Mouse (Mus musculus): ENCODE results near the gene Chchd3. TPM values are rescaled to one million over a fixed set of nuclear protein-coding genes. Genes with fewer than 3 reads are reported as not detected.

Gene Chchd3
- polyA plus RNA-seq, 1 experiment, result 34.0 TPM

- Histone ChIP-seq H3K4me3 (replicated peaks; ENCODE audit: extremely low read depth, low read depth, low read length) (no peak overlapping the region), H3K4me1 (ENCODE audit: control insufficient read depth, insufficient read depth, low read length) (no peaks in the 10 kb centered on the region)
- TF ChIP-seq CTCF (IDR thresholded peaks at IDR 0.05; ENCODE audit: insufficient read depth, low read length) (no peak), POLR2A (IDR thresholded peaks at IDR 0.05; ENCODE audit: borderline replicate concordance, extremely low read depth, low read depth, low read length) (no peak)
- 90% methylated on average over 6 of the region's 6 CpGs for WGBS
- DNase-seq, result no peak
Observed at GRCm38 (mm10) chr6:33028296-33028695, 31.8 kb downstream of the Chchd3 start.

- TF ChIP-seq POLR2A (IDR thresholded peaks at IDR 0.05; ENCODE audit: borderline replicate concordance, extremely low read depth, low read depth, low read length), result no peak
- TF ChIP-seq CTCF (IDR thresholded peaks at IDR 0.05; ENCODE audit: insufficient read depth, low read length), result no peak
- Histone ChIP-seq H3K4me3 (replicated peaks; ENCODE audit: extremely low read depth, low read depth, low read length) (no peak overlapping the region), H3K4me1 (ENCODE audit: control insufficient read depth, insufficient read depth, low read length) (no peaks in the 10 kb centered on the region; the same call in 1 of the 2 replicates)
- 96% methylated on average over 2 of the region's 2 CpGs for WGBS
- no peak for DNase-seq
Observed at GRCm38 (mm10) chr6:33025041-33025440, 35.0 kb downstream of the Chchd3 start.

- TF ChIP-seq POLR2A (IDR thresholded peaks at IDR 0.05; ENCODE audit: borderline replicate concordance, extremely low read depth, low read depth, low read length), result no peak
- H3K4me1 ChIP-seq (ENCODE audit: control insufficient read depth, insufficient read depth, low read length), result no peaks in the 10 kb centered on the region
- WGBS, result 75% methylated on average over 3 of the region's 3 CpGs
- no peak for DNase-seq
- H3K4me3 ChIP-seq (replicated peaks; ENCODE audit: extremely low read depth, low read depth, low read length), result no peak overlapping the region
Observed at GRCm38 (mm10) chr6:33004607-33005006, 55.5 kb downstream of the Chchd3 start.

GRCm38 (mm10) chr6:33002988-33003387 is 57.1 kb downstream of the Chchd3 start:
- 91% methylated on average over 1 of the region's 1 CpGs for WGBS
- Histone ChIP-seq H3K4me3 (replicated peaks; ENCODE audit: extremely low read depth, low read depth, low read length) (no peak overlapping the region), H3K4me1 (ENCODE audit: control insufficient read depth, insufficient read depth, low read length) (no peaks in the 10 kb centered on the region)
- TF ChIP-seq CTCF (IDR thresholded peaks at IDR 0.05; ENCODE audit: insufficient read depth, low read length) (no peak), POLR2A (IDR thresholded peaks at IDR 0.05; ENCODE audit: borderline replicate concordance, extremely low read depth, low read depth, low read length) (no peak)
- DNase-seq, result no peak

GRCm38 (mm10) chr6:33001271-33001670 is 58.8 kb downstream of the Chchd3 start:
- 93% methylated on average over 15 of the region's 15 CpGs for WGBS
- TF ChIP-seq CTCF (IDR thresholded peaks at IDR 0.05; ENCODE audit: insufficient read depth, low read length) (no peak), POLR2A (IDR thresholded peaks at IDR 0.05; ENCODE audit: borderline replicate concordance, extremely low read depth, low read depth, low read length) (no peak)
- no peak for DNase-seq

GRCm38 (mm10) chr6:32996597-32996996 is 63.5 kb downstream of the Chchd3 start:
- no peak overlapping the region for H3K4me3 ChIP-seq (replicated peaks; ENCODE audit: extremely low read depth, low read depth, low read length)
- TF ChIP-seq POLR2A (IDR thresholded peaks at IDR 0.05; ENCODE audit: borderline replicate concordance, extremely low read depth, low read depth, low read length), result no peak
- no peak for TF ChIP-seq CTCF (IDR thresholded peaks at IDR 0.05; ENCODE audit: insufficient read depth, low read length)
- WGBS, result 85% methylated on average over 1 of the region's 1 CpGs
- DNase-seq, result no peak
- no peaks in the 10 kb centered on the region for H3K4me1 ChIP-seq (ENCODE audit: control insufficient read depth, insufficient read depth, low read length)

More at GRCm38 (mm10) chr6:33001271-33001670, 58.8 kb downstream of the Chchd3 start:
- no peak overlapping the region for H3K4me3 ChIP-seq (replicated peaks; ENCODE audit: extremely low read depth, low read depth, low read length)
- no peaks in the 10 kb centered on the region for H3K4me1 ChIP-seq (ENCODE audit: control insufficient read depth, insufficient read depth, low read length)

GRCm38 (mm10) chr6:32993847-32994246 is 66.2 kb downstream of the Chchd3 start:
- TF ChIP-seq CTCF (IDR thresholded peaks at IDR 0.05; ENCODE audit: insufficient read depth, low read length) (no peak), POLR2A (IDR thresholded peaks at IDR 0.05; ENCODE audit: borderline replicate concordance, extremely low read depth, low read depth, low read length) (no peak)
- Histone ChIP-seq H3K4me3 (replicated peaks; ENCODE audit: extremely low read depth, low read depth, low read length) (no peak overlapping the region), H3K4me1 (ENCODE audit: control insufficient read depth, insufficient read depth, low read length) (no peaks in the 10 kb centered on the region)
- no peak for DNase-seq
- WGBS, result 68% methylated on average over 1 of the region's 1 CpGs

GRCm38 (mm10) chr6:32990061-32990633 is 69.9 kb downstream of the Chchd3 start:
- no peak for DNase-seq
- 52% methylated on average over 12 of the region's 12 CpGs for WGBS

GRCm38 (mm10) chr6:32988561-32988960 is 71.5 kb downstream of the Chchd3 start:
- Histone ChIP-seq H3K4me1 (ENCODE audit: control insufficient read depth, insufficient read depth, low read length) (peaks cover 6% of the 10 kb centered on the region), H3K4me3 (replicated peaks; ENCODE audit: extremely low read depth, low read depth, low read length) (no peak overlapping the region)
- TF ChIP-seq POLR2A (IDR thresholded peaks at IDR 0.05; ENCODE audit: borderline replicate concordance, extremely low read depth, low read depth, low read length) (no peak), CTCF (IDR thresholded peaks at IDR 0.05; ENCODE audit: insufficient read depth, low read length) (no peak)
- no peak for DNase-seq
- WGBS, result 85% methylated on average over 8 of the region's 8 CpGs

More at GRCm38 (mm10) chr6:32990061-32990633, 69.9 kb downstream of the Chchd3 start:
- peaks cover 2% of the 10 kb centered on the region for H3K4me1 ChIP-seq (ENCODE audit: control insufficient read depth, insufficient read depth, low read length)
- TF ChIP-seq CTCF (IDR thresholded peaks at IDR 0.05; ENCODE audit: insufficient read depth, low read length), result no peak
- no peak for TF ChIP-seq POLR2A (IDR thresholded peaks at IDR 0.05; ENCODE audit: borderline replicate concordance, extremely low read depth, low read depth, low read length)
- H3K4me3 ChIP-seq (replicated peaks; ENCODE audit: extremely low read depth, low read depth, low read length), result no peak overlapping the region

- peaks cover 7% of the 10 kb centered on the region for H3K4me1 ChIP-seq (ENCODE audit: control insufficient read depth, insufficient read depth, low read length)
- no peak for DNase-seq
Observed at GRCm38 (mm10) chr6:32983876-32984275, 76.2 kb downstream of the Chchd3 start.

More at GRCm38 (mm10) chr6:32983876-32984275, 76.2 kb downstream of the Chchd3 start:
- TF ChIP-seq CTCF (IDR thresholded peaks at IDR 0.05; ENCODE audit: insufficient read depth, low read length), result no peak
- WGBS, result 55% methylated on average over 5 of the region's 5 CpGs
- no peak overlapping the region for H3K4me3 ChIP-seq (replicated peaks; ENCODE audit: extremely low read depth, low read depth, low read length)

Measured in lung, adult 2 months (tissue).